Comparison of ENCODE assay signal across 9 mouse cellular contexts in genomic region chr12:29837301-29837791, GRCm38 (mm10).
DNase-seq lines count a peak whose midpoint lies in the region; ATAC-seq and TF ChIP-seq lines count a peak whose summit lies in the region.
"Had no signal": no experiment of that assay in that cellular context is flagged by ENCODE, and none has a peak within 500 bp of the region (broad histone marks: within the 10 kb centered on the region; RNA-seq: fewer than 3 reads in every experiment).

No protein-coding gene starts in this region.

- WGBS in lung, adult 2 months = 63% methylated on average over 5 of the region's 5 CpGs

- no peaks in the 10 kb centered on the region for H3K4me1 ChIP-seq in lung, adult 2 months (ENCODE audit: control insufficient read depth, insufficient read depth, low read length)
- H3K4me1 ChIP-seq: embryonic facial prominence, embryonic 15.5 days had no signal

- no peak overlapping the region for H3K4me3 ChIP-seq in lung, adult 2 months (replicated peaks; ENCODE audit: extremely low read depth, low read depth, low read length)
- H3K4me3 ChIP-seq: embryonic facial prominence, embryonic 15.5 days had no signal

- no peak for DNase-seq in frontal cortex, postnatal 14 days (ENCODE audit: low spot score in 2 of 2)
- no peak for DNase-seq in lung, adult 2 months
- no peak for DNase-seq in lung, adult 18-20 months
- peak; percentile 10 for DNase-seq in fibroblast of lung, adult 2 months (ENCODE audit: low read depth)
- peak; percentile 51 for DNase-seq in mesoderm, embryonic 11.5 days (ENCODE audit: low read depth, low spot score)
- DNase-seq in testis, postnatal 14 days (ENCODE audit: low spot score) = no peak
- DNase-seq in thymus, adult 18-20 months = no peak

- 0 out of 2 replicates have a peak, but pooled peaks have one; percentile 4 for TF ChIP-seq CTCF in lung, adult 2 months (IDR thresholded peaks at IDR 0.05; ENCODE audit: insufficient read depth, low read length)

- TF ChIP-seq POLR2A in lung, adult 2 months (IDR thresholded peaks at IDR 0.05; ENCODE audit: borderline replicate concordance, extremely low read depth, low read depth, low read length) = no peak

- ATAC-seq in frontal cortex, adult (ENCODE audit: low TSS enrichment) = peak; percentile 88

Comparison
In these comparisons a context has a peak if more than half of its experiments do, and no peak if none do; other contexts are left out.
1. DNase-seq: peak in fibroblast of lung, adult 2 months (single experiment) and mesoderm, embryonic 11.5 days (single experiment); none in frontal cortex, postnatal 14 days (0 of 2), lung, adult 2 months (single experiment), lung, adult 18-20 months (0 of 2), testis, postnatal 14 days (single experiment) and thymus, adult 18-20 months (0 of 2).